Mouse (Mus musculus): ENCODE data around the gene Eif3g.

- TF ChIP-seq POLR2A (IDR thresholded peaks at IDR 0.05; ENCODE audit: borderline replicate concordance, extremely low read depth, insufficient read depth, insufficient read length, poor library complexity, severe bottlenecking) = no peak
- no peak for TF ChIP-seq CTCF (IDR thresholded peaks at IDR 0.05; ENCODE audit: borderline replicate concordance, extremely low read depth, insufficient read depth, insufficient read length)
Measured at GRCm38 (mm10) chr9:20878710-20879065, 19.7 kb downstream of the Eif3g start.

All from brain, embryonic 14.5 days (tissue).